Mouse (Mus musculus) embryonic fibroblast, embryonic 13.5 days (primary cell): ENCODE results near the gene Nr2f6. TPM values are rescaled to one million over a fixed set of nuclear protein-coding genes. Genes with fewer than 3 reads are reported as not detected.

Experiments used
- H3K27ac ChIP-seq: 2 replicates; pipeline ENCODE4 v1.5.1; 2012; ENCODE audit warnings: low read length, control low read depth, inconsistent platforms; ENCODE audit not compliant: insufficient read depth
- H3K4me1 ChIP-seq: 2 replicates; pipeline ENCODE4 v1.6.1; 2011; ENCODE audit warnings: low read length; ENCODE audit not compliant: control insufficient read depth, insufficient read depth
- H3K4me3 ChIP-seq: 2 replicates; pipeline ENCODE4 v1.5.1; 2011; ENCODE audit warnings: mild to moderate bottlenecking, control low read depth, low read length; ENCODE audit not compliant: insufficient read depth
- CTCF ChIP-seq: IDR thresholded peaks from 2 replicates; pipeline ENCODE4 v1.5.1; 2011; ENCODE audit warnings: mild to moderate bottlenecking, control low read depth, low read length, moderate library complexity, borderline replicate concordance; ENCODE audit not compliant: insufficient read depth
- POLR2A ChIP-seq: IDR thresholded peaks from 2 replicates; pipeline ENCODE4 v1.6.1; 2011; ENCODE audit warnings: low read depth, mild to moderate bottlenecking, control low read depth, low read length, moderate library complexity
- polyA plus RNA-seq: library from polyadenylated mRNA; stranded (reverse); fragments of >200 nt; gene quantifications from 2 replicates; pipeline ENCODE4 v1.2.4, GENCODE M21; 2011; ENCODE audit warnings: low read depth; ENCODE audit not compliant: missing spikeins, insufficient read length

Gene Nr2f6
- polyA plus RNA-seq, 1 experiment = 40.8 TPM

- H3K4me3 ChIP-seq = no peak overlapping the region
- no peaks in the 10 kb centered on the region for H3K4me1 ChIP-seq
- H3K27ac ChIP-seq = no peak overlapping the region
- TF ChIP-seq POLR2A (no peak), CTCF (no peak)
Measured at GRCm38 (mm10) chr8:71403107-71403885, 21.5 kb upstream of the Nr2f6 start.

- TF ChIP-seq CTCF = no peak
- TF ChIP-seq POLR2A = no peak
- H3K4me1 ChIP-seq = peaks cover 3% of the 10 kb centered on the region; the same call in 1 of the 2 replicates
- no peak overlapping the region for H3K4me3 ChIP-seq
- H3K27ac ChIP-seq = no peak overlapping the region
Measured at GRCm38 (mm10) chr8:71402446-71402964, 20.7 kb upstream of the Nr2f6 start.

GRCm38 (mm10) chr8:71401454-71401853 lies 19.7 kb upstream of the Nr2f6 start:
- Histone ChIP-seq H3K27ac (no peak overlapping the region), H3K4me1 (peaks cover 4% of the 10 kb centered on the region; the same call in 1 of the 2 replicates), H3K4me3 (no peak overlapping the region)
- no peak for TF ChIP-seq POLR2A
- TF ChIP-seq CTCF = no peak

GRCm38 (mm10) chr8:71400826-71401225 lies 19.1 kb upstream of the Nr2f6 start:
- H3K27ac ChIP-seq = no peak overlapping the region
- H3K4me1 ChIP-seq = peaks cover 4% of the 10 kb centered on the region; the same call in 1 of the 2 replicates
- no peak overlapping the region for H3K4me3 ChIP-seq
- TF ChIP-seq POLR2A (no peak), CTCF (no peak)

- Histone ChIP-seq H3K4me3 (peak overlapping the region; percentile 63), H3K4me1 (peaks cover 4% of the 10 kb centered on the region; the same call in 1 of the 2 replicates), H3K27ac (no peak overlapping the region)
- no peak for TF ChIP-seq POLR2A
- no peak for TF ChIP-seq CTCF
Measured at GRCm38 (mm10) chr8:71397701-71398100, 15.9 kb upstream of the Nr2f6 start.

GRCm38 (mm10) chr8:71396639-71397305 lies 15.0 kb upstream of the Nr2f6 start, which contains the start of gene Babam1:
Gene Babam1 (plus strand): TSS chr8:71396861.
- TF ChIP-seq POLR2A (peak; percentile 82), CTCF (no peak)
- Histone ChIP-seq H3K4me3 (peak within 1 kb of the TSS; percentile 63), H3K4me1 (peaks cover 4% of the 10 kb centered on the region; the same call in 1 of the 2 replicates), H3K27ac (no peak within 1 kb of the TSS)

GRCm38 (mm10) chr8:71395629-71396028 lies 13.9 kb upstream of the Nr2f6 start, which contains the start of gene Ushbp1:
Gene Ushbp1 (minus strand): TSS chr8:71395802.
- TF ChIP-seq POLR2A (no peak), CTCF (no peak)
- Histone ChIP-seq H3K4me3 (no peak within 1 kb of the TSS), H3K27ac (no peak within 1 kb of the TSS), H3K4me1 (peaks cover 4% of the 10 kb centered on the region; the same call in 1 of the 2 replicates)

GRCm38 (mm10) chr8:71395071-71395470 lies 13.3 kb upstream of the Nr2f6 start:
- no peak overlapping the region for H3K27ac ChIP-seq

GRCm38 (mm10) chr8:71394481-71394880 lies 12.7 kb upstream of the Nr2f6 start:
- no peak overlapping the region for H3K4me3 ChIP-seq
- TF ChIP-seq CTCF (no peak), POLR2A (no peak)
- peaks cover 4% of the 10 kb centered on the region; the same call in 1 of the 2 replicates for H3K4me1 ChIP-seq
- no peak overlapping the region for H3K27ac ChIP-seq

More at GRCm38 (mm10) chr8:71395071-71395470, 13.3 kb upstream of the Nr2f6 start:
- peaks cover 4% of the 10 kb centered on the region; the same call in 1 of the 2 replicates for H3K4me1 ChIP-seq
- TF ChIP-seq POLR2A (no peak), CTCF (no peak)
- no peak overlapping the region for H3K4me3 ChIP-seq
